ENCODE assay signal across 8 mouse cellular contexts in the genomic region with DNA sequence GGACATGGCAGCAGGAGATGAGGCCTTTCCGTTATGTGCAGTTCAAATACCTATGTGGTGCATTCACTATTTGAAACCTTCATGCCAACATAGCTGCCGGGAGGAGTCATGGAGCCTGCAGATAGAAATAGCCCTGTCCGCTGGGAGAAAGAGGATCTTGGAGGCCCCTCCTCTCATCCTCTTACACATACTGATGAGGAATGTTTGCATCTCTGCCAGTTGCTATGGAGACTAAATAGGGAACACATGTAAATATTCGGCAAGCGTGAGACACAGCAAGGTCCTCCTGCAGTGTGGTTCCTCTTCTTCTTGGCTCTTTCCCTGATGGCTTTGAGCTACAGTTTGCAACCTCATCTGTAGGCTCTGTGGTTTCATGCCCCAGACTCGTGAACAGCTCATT. TPM values are rescaled to one million over a fixed set of nuclear protein-coding genes. Genes with fewer than 3 reads are reported as not detected.
DNase-seq lines count a peak whose midpoint lies in the region; ATAC-seq lines count a peak whose summit lies in the region.

No protein-coding gene starts in this region.

- no peak overlapping the region for H3K4me3 ChIP-seq in midbrain, embryonic 14.5 days (replicated peaks; ENCODE audit: low read depth, low read length)

- 22% methylated on average over 6 of the region's 6 CpGs for WGBS in midbrain, embryonic 14.5 days

- H3K9me3 ChIP-seq in midbrain, embryonic 14.5 days (ENCODE audit: control insufficient read depth, low read length) = no peaks in the 10 kb centered on the region

- peak; percentile 97 for DNase-seq in heart, adult 11 months
- DNase-seq in heart, postnatal 25 days (ENCODE audit: low spot score) = no peak
- peak; percentile 62 for DNase-seq in brain, embryonic 18.5 days (ENCODE audit: low read depth, low spot score)
- DNase-seq in heart, adult 9 months (ENCODE audit: low spot score in 2 of 2) = peak; percentile 37 to 67
- DNase-seq in left cerebral cortex, postnatal 14 days (ENCODE audit: low spot score in 2 of 2) = peak; percentile 52 to 85
- DNase-seq in midbrain, embryonic 14.5 days = peak; percentile 78
- DNase-seq in urinary bladder, postnatal 4 days (ENCODE audit: low spot score in 2 of 2) = no peak
- DNase-seq in spleen, adult 12 weeks (ENCODE audit: low spot score) = no peak

- H3K4me1 ChIP-seq in midbrain, embryonic 14.5 days (ENCODE audit: control insufficient read depth, insufficient read depth, low read length) = peaks cover 13% of the 10 kb centered on the region

- no peak overlapping the region for H3K4me2 ChIP-seq in midbrain, embryonic 14.5 days (ENCODE audit: low read length)

- no peak overlapping the region for H3K9ac ChIP-seq in midbrain, embryonic 14.5 days (replicated peaks; ENCODE audit: low read length)

- H3K36me3 ChIP-seq in midbrain, embryonic 14.5 days (ENCODE audit: control insufficient read depth, insufficient read depth, low read length) = no peaks in the 10 kb centered on the region

- intact Hi-C loops in heart, postnatal 25 days (cut with DNase I) = no loop called here
- intact Hi-C loops in left cerebral cortex, postnatal 14 days (cut with DNase I) = no loop called here

- H3K27ac ChIP-seq in midbrain, embryonic 14.5 days (replicated peaks; ENCODE audit: low read depth, low read length) = no peak overlapping the region

- peak; percentile 70 for ATAC-seq in midbrain, embryonic 14.5 days (ENCODE audit: low FRiP score, low TSS enrichment)

- H3K27me3 ChIP-seq in midbrain, embryonic 14.5 days (ENCODE audit: control insufficient read depth, insufficient read depth, low read length) = no peaks in the 10 kb centered on the region

RNA-seq across cellular contexts. Expression of a gene that starts 42.5 kb away (rescaled TPM):
- 10 to 100 TPM in 1 of 2 experiments, 1 to 10 TPM in 1; 9.9 to 11.6 TPM for total RNA-seq in heart, postnatal 25 days (2021)
- total RNA-seq in left cerebral cortex, postnatal 14 days (2021) = 1 to 10 TPM; 7.0 to 8.4 TPM
- 2.3 and 3.1 TPM in 2 replicates for polyA plus RNA-seq in midbrain, embryonic 14.5 days (2014; fragmentation: Nextera tagmentation; extraction: Ambion mirVana)

Comparison
In these comparisons a context has a peak if more than half of its experiments do, and no peak if none do; other contexts are left out.
1. DNase-seq: peak in heart, adult 11 months (single experiment), brain, embryonic 18.5 days (single experiment), heart, adult 9 months (2 of 2), left cerebral cortex, postnatal 14 days (2 of 2) and midbrain, embryonic 14.5 days (single experiment); none in heart, postnatal 25 days (single experiment), urinary bladder, postnatal 4 days (0 of 2) and spleen, adult 12 weeks (single experiment).